Mouse (Mus musculus): ENCODE data around the gene Aco2. TPM values are rescaled to one million over a fixed set of nuclear protein-coding genes. Genes with fewer than 3 reads are reported as not detected.

Gene Aco2
- polyA plus RNA-seq, 1 experiment from 2014 or later, result 98.9 TPM

DNA sequence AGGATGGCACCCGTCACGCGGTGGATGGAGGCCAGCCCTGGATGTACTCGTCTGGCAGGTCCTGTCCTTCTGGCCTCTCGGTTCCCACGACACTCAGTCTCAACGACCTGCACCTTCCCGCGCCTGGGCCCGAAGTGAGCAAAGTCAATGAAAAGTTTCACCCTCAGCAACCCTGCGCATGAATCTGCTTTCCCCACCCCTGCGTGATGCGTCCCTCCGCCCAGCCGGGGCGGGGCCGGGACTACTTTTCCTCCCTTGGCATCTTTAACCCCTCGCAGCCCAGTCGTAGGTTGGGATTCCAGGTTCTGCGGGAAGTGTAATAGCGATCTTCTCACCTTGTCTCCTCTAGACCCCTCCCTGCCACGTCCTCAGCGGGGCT lies 14.0 kb upstream of the Aco2 start:
- no peaks in the 10 kb centered on the region for H3K9me3 ChIP-seq (replicated peaks)
- peaks cover 67% of the 10 kb centered on the region for H3K4me1 ChIP-seq (replicated peaks)
- H3K4me3 ChIP-seq (replicated peaks), result peak overlapping the region; percentile 87
- H3K9ac ChIP-seq, result peak overlapping the region; percentile 95
- H3K36me3 ChIP-seq (replicated peaks), result peaks cover 18% of the 10 kb centered on the region
- peak overlapping the region; percentile 96 for H3K4me2 ChIP-seq
- no peaks in the 10 kb centered on the region for H3K27me3 ChIP-seq
- H3K27ac ChIP-seq (replicated peaks), result peak overlapping the region; percentile 91
- peak; percentile 47 for ATAC-seq (ENCODE audit: insufficient read depth)
- WGBS (ENCODE audit: insufficient replicate concordance), result under 1% methylated on average over 23 of the region's 23 CpGs

DNA sequence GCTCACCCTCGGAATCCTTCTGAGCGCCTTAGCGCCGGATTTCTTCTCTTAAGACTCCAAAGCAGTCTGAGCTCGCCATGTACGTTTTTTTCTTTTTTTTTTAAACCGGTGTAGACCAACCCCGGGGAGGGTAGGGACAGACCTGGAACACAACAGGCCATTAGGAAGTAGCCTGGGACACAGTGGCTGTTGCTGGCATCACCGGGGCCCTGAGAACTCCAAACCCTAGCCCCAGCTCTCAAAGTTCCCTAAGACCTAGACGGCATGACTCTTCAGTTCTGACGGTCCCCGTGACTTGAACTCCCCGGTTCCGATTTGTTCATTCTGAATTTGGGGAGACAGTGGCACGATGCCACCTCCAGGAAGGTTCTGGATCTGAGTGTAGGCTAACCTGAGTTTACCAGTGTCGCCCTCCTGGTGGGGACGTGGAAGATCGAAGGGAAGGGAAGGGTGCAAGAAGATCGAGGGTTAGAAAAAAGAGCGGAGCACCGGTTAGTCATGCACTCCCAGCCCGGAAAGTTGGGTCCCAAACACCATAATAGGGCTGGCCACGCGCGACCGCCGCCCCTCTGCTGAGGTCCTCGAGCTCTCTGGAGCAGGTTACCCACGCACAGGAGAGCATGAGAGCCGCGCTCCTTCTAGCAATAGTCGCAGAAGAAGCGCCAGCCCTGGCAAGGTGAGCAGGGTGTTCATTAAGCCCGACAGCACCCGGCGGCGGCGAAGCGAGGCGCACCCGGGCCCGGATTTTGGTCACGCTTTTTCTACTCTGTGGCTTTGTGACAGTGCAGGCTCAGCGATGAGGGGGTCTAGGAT lies 13.4 kb upstream of the Aco2 start, which contains the start of gene Tob2:
TSS of gene Tob2 (minus strand) at position 280 of the 813 bp plus-strand sequence.
- peak; percentile 8 for ATAC-seq (ENCODE audit: insufficient read depth)
- H3K27ac ChIP-seq (replicated peaks), result peak within 1 kb of the TSS; percentile 91
- peaks cover 64% of the 10 kb centered on the region for H3K4me1 ChIP-seq (replicated peaks)
- peak within 1 kb of the TSS; percentile 96 for H3K4me2 ChIP-seq
- H3K4me3 ChIP-seq (replicated peaks), result peak within 1 kb of the TSS; percentile 87
- peak within 1 kb of the TSS; percentile 95 for H3K9ac ChIP-seq
- no peaks in the 10 kb centered on the region for H3K9me3 ChIP-seq (replicated peaks)
- under 1% methylated on average over 44 of the region's 44 CpGs for WGBS (ENCODE audit: insufficient replicate concordance)
- H3K27me3 ChIP-seq, result no peaks in the 10 kb centered on the region
- H3K36me3 ChIP-seq (replicated peaks), result peaks cover 15% of the 10 kb centered on the region

DNA sequence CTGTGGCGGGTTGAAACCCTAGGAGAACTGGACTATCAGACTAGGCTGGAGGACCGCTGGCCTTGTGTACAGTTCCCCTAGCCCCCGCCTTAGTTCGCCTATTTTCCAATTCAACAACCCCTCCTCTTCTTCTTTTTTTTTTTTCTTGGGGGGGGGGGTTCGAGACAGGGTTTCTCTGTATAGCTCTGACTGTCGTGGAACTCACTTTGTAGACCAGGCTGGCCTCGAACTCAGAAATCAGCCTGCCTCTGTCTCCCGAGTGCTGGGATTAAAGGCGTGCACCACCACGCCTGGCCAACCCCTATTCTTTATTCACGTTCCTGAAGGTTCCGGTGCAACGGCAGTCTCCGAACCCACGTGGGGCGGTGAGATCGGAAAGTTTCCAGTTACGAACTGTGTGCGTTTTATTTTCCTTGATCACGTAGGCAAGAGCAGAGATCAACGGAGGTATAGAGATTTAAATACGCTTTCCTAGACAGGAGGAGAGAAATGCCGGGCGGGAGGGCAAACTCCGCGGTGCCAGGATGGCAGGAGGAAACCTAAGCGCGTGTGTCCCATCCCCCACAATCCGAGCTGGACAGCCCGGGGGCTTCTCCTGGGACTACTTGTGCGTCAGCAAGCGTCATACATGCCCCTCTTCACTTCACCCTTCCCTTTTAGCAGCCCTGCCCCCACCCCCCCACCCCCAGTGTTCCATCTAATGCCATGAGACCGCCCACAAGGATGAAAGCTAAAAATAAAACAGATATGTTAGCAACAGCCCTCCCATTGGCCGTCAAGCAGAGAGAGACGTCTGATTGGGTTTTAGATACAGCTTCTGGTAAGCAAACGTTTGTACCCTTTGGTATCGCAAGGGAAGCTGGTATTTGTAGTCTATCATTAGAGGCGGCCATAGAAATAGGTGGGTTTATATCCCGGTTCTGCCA lies 12.5 kb upstream of the Aco2 start:
- H3K27me3 ChIP-seq, result no peaks in the 10 kb centered on the region
- peak; percentile 60 for ATAC-seq (ENCODE audit: insufficient read depth)

DNA sequence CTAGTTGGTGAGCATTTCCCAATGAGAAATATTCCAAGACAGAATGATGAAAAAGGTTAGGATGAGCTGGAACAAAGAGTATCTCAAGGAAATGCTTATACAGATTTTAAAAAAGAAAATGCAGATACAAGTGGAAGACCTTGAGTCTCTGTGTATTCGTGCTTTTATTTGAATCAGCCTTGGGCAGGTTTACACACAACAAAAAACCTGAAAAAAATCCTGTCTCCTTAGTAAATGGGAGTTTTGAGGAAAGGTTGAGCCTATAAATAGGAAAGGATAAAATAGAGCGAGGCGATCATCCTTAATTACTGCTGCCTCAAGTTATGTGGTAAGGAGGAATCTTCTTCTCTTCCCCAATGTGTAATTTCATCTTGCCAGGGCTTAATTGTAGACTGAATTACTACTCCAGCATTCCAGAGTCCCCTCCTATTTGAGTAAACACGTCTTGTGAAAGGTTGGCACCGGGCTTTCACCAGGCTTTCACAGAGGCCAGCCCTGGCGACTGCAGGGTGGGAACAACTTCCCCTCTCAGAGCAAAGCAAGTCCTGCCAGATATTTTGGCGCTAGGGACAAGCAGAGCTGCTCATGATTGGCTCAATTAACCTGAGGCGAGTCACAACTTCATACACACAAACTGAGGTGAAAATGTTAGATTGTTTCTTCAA lies 11.5 kb upstream of the Aco2 start:
- peak overlapping the region; percentile 77 for H3K27ac ChIP-seq (replicated peaks)
- H3K9me3 ChIP-seq (replicated peaks), result no peaks in the 10 kb centered on the region
- peaks cover 20% of the 10 kb centered on the region for H3K36me3 ChIP-seq (replicated peaks)
- peaks cover 52% of the 10 kb centered on the region for H3K4me1 ChIP-seq (replicated peaks)
- peak overlapping the region; percentile 96 for H3K4me2 ChIP-seq
- H3K27me3 ChIP-seq, result no peaks in the 10 kb centered on the region
- 33% methylated on average over 8 of the region's 8 CpGs for WGBS (ENCODE audit: insufficient replicate concordance)
- peak overlapping the region; percentile 15; the same call in 1 of the 2 replicates for H3K9ac ChIP-seq
- no peak for ATAC-seq (ENCODE audit: insufficient read depth)
- H3K4me3 ChIP-seq (replicated peaks), result peak overlapping the region; percentile 2; the same call in 1 of the 2 replicates

More for the DNA sequence above, 12.5 kb upstream of the Aco2 start:
- Histone ChIP-seq H3K27ac (replicated peaks) (peak overlapping the region; percentile 91), H3K9me3 (replicated peaks) (no peaks in the 10 kb centered on the region), H3K36me3 (replicated peaks) (peaks cover 15% of the 10 kb centered on the region), H3K4me1 (replicated peaks) (peaks cover 61% of the 10 kb centered on the region), H3K4me2 (peak overlapping the region; percentile 96), H3K4me3 (replicated peaks) (peak overlapping the region; percentile 87), H3K9ac (peak overlapping the region; percentile 95)
- 1% methylated on average over 39 of the region's 39 CpGs for WGBS (ENCODE audit: insufficient replicate concordance)

DNA sequence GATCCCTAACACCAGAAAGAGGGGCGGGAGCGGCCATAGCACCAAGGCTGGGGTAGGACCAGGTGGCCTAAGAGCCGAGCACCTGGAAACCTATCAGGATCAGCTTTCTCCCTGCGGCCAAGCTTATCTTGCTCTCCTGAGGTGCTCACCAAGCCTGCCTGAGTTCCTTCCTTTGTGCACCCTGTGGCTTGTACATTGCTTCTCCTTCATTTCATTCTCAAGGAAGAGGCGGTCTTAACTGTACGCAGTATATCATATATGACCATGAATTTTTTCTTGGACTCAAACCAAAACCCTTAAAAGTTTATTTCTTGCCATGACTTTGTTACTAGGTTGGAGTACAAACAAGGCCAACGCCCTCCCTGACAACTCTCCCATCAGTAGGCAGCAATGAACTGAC lies 7.9 kb upstream of the Aco2 start:
- Histone ChIP-seq H3K4me3 (replicated peaks) (no peak overlapping the region), H3K36me3 (replicated peaks) (peaks cover 56% of the 10 kb centered on the region), H3K9me3 (replicated peaks) (no peaks in the 10 kb centered on the region), H3K4me1 (replicated peaks) (peaks cover 36% of the 10 kb centered on the region), H3K27me3 (no peaks in the 10 kb centered on the region), H3K9ac (no peak overlapping the region), H3K27ac (replicated peaks) (no peak overlapping the region), H3K4me2 (no peak overlapping the region)
- WGBS (ENCODE audit: insufficient replicate concordance), result 85% methylated on average over 7 of the region's 7 CpGs
- ATAC-seq (ENCODE audit: insufficient read depth), result no peak

DNA sequence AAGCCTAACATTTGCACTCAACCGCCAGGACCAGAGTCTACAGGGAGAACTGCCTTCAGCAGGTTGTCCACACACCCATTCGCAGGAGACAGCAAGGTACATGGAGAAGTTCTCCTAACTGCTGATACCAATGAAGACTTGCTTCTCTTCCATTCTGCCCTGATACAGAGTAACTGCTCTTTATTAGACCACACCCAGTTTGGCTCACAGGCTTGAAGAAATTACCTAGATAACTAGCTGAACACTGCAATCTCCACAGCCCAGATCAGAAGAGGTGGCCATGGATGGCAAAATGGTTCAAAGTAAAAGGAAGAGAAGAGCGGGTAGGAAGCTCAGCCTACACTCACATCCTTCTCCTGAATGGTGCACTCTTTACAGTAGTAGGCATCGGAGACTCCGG lies 2.1 kb upstream of the Aco2 start:
- peak overlapping the region; percentile 10; the same call in 1 of the 2 replicates for H3K9ac ChIP-seq
- peak overlapping the region; percentile 82 for H3K4me2 ChIP-seq
- peaks cover 51% of the 10 kb centered on the region for H3K4me1 ChIP-seq (replicated peaks)
- 72% methylated on average over 5 of the region's 5 CpGs for WGBS (ENCODE audit: insufficient replicate concordance)
- H3K36me3 ChIP-seq (replicated peaks), result peaks cover 59% of the 10 kb centered on the region
- H3K27ac ChIP-seq (replicated peaks), result peak overlapping the region; percentile 97
- no peaks in the 10 kb centered on the region for H3K9me3 ChIP-seq (replicated peaks)
- peak overlapping the region; percentile 95 for H3K4me3 ChIP-seq (replicated peaks)
- peak; percentile 13; the same call in 1 of the 2 replicates for ATAC-seq (ENCODE audit: insufficient read depth)
- H3K27me3 ChIP-seq, result no peaks in the 10 kb centered on the region

DNA sequence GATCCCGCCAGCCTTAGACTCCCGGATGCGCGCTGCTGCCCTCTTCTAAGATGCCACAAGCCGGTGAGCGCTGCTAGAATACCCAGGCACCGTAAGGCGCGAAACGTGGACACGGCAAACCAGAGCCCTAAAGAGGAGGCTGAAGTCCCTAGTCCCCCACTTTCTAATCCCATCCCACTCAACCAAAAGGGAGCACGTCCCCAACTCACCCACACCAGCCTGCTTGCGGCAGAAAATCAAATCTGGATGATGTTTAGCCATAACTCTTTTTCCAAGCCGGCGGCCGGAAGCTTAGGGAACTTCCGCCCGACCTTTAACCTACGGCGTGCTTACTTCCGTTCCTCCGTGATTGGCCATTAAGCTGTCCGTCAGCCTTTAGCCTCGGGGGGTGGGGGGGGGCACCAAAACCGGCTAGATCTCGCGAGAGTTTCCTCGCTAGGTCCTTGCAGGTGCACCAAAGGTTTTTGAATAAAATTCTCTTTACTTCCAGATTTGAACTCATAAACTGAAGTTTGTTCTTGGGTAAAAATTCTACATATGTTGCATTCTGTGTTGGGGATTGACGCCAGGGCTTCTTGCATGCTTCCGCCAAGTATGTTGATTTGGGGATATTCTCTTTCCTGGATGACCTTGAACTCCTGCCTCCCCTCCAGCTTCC lies 376 bp upstream of the Aco2 start, which contains the start of gene Phf5a:
TSS of gene Phf5a (minus strand) at position 308 of the 658 bp plus-strand sequence.
- Histone ChIP-seq H3K9ac (peak within 1 kb of the TSS; percentile 85), H3K4me2 (peak within 1 kb of the TSS; percentile 82), H3K36me3 (replicated peaks) (peaks cover 41% of the 10 kb centered on the region), H3K4me3 (replicated peaks) (peak within 1 kb of the TSS; percentile 95), H3K4me1 (replicated peaks) (peaks cover 58% of the 10 kb centered on the region), H3K27me3 (no peaks in the 10 kb centered on the region), H3K9me3 (replicated peaks) (no peaks in the 10 kb centered on the region), H3K27ac (replicated peaks) (peak within 1 kb of the TSS; percentile 97)
- ATAC-seq (ENCODE audit: insufficient read depth), result peak; percentile 86
- under 1% methylated on average over 30 of the region's 30 CpGs for WGBS (ENCODE audit: insufficient replicate concordance)

DNA sequence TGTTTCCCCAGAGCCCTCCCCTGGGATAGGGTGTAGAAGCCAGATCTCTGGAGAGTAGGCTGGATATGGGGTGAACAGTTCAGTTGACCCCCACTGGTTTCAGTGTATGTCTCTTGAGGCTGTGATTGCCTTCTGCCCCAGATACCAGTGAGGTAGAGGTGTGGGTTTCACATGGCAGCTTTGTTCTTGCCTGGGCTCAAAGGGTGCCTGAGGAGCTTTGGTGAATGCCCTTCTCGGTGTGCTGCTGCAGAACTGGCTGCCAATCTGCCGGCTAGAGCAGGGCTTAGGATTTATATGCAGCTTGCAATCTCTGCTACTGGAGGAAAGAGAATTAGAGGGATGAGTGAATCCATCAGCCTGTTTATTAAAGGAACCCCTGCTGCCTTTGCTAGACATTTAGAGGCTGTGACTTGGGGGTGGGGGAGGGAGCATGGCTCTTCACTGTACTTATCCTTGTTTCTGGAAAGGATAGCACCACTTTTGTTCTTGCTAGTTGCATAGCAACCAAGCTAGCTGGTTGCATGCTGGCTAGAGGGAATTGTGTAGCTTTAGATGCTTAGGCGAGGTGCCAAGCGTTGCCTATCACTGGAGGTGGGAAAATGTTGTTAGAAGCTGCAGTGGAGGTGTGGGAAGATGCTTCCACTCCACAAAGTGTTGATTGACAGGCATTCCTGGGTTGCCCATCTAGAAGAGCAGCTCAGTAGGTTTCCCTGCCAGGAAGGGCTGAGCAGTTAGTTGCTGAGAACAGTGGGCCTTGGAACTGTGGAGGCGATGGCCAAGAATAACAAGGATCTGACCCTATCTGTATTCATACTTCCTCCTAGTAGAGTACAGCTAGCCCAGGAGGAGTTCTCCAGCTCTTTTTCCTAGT lies 7.7 kb downstream of the Aco2 start:
- 79% methylated on average over 5 of the region's 5 CpGs for WGBS (ENCODE audit: insufficient replicate concordance)
- Histone ChIP-seq H3K4me1 (replicated peaks) (peaks cover 53% of the 10 kb centered on the region), H3K4me3 (replicated peaks) (no peak overlapping the region), H3K4me2 (no peak overlapping the region), H3K27me3 (no peaks in the 10 kb centered on the region), H3K9me3 (replicated peaks) (no peaks in the 10 kb centered on the region), H3K9ac (no peak overlapping the region), H3K27ac (replicated peaks) (0 out of 2 replicates have a peak overlapping the region, but pooled peaks have one; percentile 25), H3K36me3 (replicated peaks) (peaks cover 13% of the 10 kb centered on the region; the same call in 1 of the 2 replicates)
- ATAC-seq (ENCODE audit: insufficient read depth), result no peak

DNA sequence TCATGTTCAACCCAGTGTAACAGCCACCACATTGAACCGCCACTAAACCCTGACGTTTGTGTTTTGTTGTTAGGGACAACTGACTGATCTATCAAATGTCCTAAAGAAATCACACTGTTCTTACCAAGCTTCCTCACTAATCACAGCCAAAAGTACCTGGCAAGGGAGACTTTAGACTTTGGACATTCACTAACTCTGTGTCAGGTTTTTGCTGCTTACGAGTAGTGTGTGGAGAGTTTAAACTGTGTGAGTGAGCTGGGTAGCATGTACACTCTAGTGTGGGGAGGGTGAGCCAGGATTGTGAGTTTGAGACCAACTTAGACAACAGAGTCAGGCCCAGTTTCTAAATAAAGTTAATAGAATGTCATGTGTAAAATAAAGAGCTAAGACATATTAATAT lies 10.2 kb downstream of the Aco2 start:
- Histone ChIP-seq H3K9me3 (replicated peaks) (no peaks in the 10 kb centered on the region), H3K9ac (no peak overlapping the region), H3K27ac (replicated peaks) (peak overlapping the region; percentile 21), H3K4me3 (replicated peaks) (no peak overlapping the region), H3K4me1 (replicated peaks) (peaks cover 44% of the 10 kb centered on the region), H3K36me3 (replicated peaks) (peaks cover 14% of the 10 kb centered on the region; the same call in 1 of the 2 replicates), H3K4me2 (peak overlapping the region; percentile 3; the same call in 1 of the 2 replicates), H3K27me3 (no peaks in the 10 kb centered on the region)
- peak; percentile 38; the same call in 1 of the 2 replicates for ATAC-seq (ENCODE audit: insufficient read depth)
- 74% methylated on average over 3 of the region's 3 CpGs for WGBS (ENCODE audit: insufficient replicate concordance)
